Mouse (Mus musculus): ENCODE measurements around the gene Klhl26. TPM values are rescaled to one million over a fixed set of nuclear protein-coding genes. Genes with fewer than 3 reads are reported as not detected.

The Klhl26 gene
- polyA plus RNA-seq, 1 experiment from 2014 or later: 21.4 TPM

DNA sequence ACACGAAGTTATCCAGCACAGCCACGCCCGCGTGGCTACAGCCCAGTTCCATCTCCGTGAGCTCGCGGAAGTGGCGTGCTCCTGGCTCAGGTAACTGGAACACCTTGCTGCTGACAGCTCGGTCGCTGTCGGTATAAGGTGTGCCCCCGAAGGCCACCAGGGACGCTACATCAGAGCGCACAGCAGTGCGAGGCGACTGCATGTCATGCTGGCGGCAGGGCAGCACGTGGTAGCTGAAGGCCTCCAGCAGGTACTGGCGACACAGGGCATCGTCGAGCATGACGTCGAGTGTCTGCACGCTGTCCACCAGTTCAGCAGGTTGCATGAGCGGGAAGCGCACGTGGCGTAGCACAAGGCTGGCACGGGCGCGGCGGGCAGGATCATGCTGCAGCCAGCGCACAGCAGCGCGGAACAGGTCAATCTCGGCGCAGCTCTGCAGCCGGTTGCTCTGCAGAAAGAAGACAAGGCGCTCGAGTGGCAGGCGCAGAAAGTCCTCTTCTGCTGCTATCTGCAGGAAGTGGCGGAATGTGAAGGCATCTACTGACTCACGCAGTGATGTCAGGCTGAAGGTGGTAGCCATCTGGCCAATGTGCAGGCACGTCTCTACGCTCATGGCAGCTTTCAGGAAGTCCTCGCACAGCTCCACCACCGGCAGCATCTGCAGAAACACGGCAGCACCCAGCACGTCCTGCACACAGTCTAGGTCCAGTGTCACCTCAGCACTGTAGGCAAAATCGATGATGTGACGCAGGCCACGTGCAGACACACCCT lies 24.4 kb downstream of the Klhl26 start:
- Histone ChIP-seq H3K4me1 (no peaks in the 10 kb centered on the region), H3K27me3 (no peaks in the 10 kb centered on the region), H3K9me3 (no peaks in the 10 kb centered on the region), H3K4me3 (no peak overlapping the region), H3K9ac (replicated peaks) (no peak overlapping the region), H3K27ac (replicated peaks) (no peak overlapping the region), H3K36me3 (peaks cover 17% of the 10 kb centered on the region), H3K4me2 (replicated peaks) (no peak overlapping the region)
- WGBS: 69% methylated on average over 52 of the region's 52 CpGs
- ATAC-seq (replicated peaks): 0 out of 2 replicates have a peak, but pooled peaks have one; percentile 20

DNA sequence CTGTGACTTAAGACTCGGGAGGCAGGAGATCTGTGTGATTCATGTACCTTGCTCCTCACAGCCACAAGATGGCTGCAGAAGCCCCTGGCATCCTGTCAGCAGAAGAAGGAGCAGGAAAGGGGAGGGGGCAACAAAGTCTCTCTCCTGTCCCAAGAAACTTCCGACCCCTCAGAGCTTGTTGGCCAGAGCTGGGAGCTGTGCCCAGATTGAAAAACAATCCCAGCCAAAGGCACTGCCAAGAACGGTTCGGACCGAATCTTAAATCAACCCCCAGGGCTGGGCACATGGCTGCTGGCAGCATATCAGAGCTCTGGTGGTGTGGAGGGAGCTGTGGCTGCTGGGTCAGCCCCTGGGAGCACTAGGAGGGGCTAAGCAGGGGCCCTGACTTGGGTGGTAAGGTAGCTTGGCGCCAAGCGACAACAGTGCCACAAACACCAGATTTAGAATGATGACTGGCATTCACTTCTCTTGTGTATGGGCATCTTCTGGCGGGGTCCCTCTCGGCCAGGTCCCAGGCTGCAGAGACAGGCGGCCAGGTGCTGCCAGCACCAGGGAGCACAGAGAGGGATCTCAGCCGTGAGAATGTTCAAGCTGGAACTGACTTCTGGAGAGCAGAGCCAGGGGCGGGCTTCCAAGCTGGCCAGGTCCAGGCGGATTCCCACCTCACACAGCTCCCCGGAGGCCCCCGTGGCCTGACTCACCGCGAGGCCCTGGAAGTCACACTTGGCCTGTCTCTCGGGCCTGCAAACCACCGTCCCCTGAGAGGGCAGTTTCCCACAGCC lies 28.9 kb downstream of the Klhl26 start:
- no peak overlapping the region for H3K4me3 ChIP-seq
- no peaks in the 10 kb centered on the region for H3K9me3 ChIP-seq
- no peaks in the 10 kb centered on the region for H3K27me3 ChIP-seq
- no peak overlapping the region for H3K9ac ChIP-seq (replicated peaks)
- H3K4me2 ChIP-seq (replicated peaks): no peak overlapping the region
- 67% methylated on average over 19 of the region's 19 CpGs for WGBS
- H3K27ac ChIP-seq (replicated peaks): no peak overlapping the region
- H3K4me1 ChIP-seq: no peaks in the 10 kb centered on the region
- H3K36me3 ChIP-seq: peaks cover 17% of the 10 kb centered on the region
- 0 out of 2 replicates have a peak, but pooled peaks have one; percentile 17 for ATAC-seq (replicated peaks)

DNA sequence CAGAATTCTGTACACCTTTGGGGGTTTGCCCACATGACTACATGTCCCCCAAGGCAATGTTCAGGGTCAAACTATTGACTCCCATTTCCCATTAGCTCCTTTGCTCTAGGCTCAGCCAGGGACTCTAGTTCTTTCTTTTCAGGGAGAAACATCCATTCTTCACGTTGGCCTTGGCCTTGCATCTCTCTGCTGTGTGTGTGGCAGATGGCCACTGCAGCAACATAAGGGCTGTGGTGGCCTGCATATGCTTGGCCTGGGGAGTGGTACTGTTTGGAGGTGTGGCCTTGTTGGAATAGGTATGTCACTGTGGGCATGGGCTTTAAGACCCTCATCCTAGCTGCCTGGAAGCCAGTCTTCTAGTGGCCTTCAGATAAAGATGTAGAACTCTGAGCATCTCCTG lies 30.8 kb downstream of the Klhl26 start:
- WGBS: 65% methylated on average over 1 of the region's 1 CpGs
- no peaks in the 10 kb centered on the region for H3K9me3 ChIP-seq
- ATAC-seq (replicated peaks): no peak

DNA sequence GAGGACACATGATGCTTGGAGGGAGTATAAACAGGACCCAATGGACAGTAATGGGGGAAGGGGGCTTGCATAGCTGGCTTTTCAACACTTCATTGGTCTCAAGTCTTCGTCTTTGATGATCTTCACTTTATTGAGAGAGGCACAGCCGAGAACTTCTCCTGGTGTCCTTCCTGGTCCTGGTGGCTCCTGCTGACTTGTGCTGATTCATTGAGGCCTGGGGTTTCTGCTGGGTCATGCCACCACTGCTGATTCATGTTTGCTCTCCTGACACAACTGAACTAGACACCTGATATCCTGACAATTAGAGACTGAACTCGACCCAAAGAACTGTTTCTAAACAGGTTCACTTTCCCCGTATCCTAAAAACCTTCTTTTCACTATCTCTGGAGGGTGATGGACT lies 33.4 kb downstream of the Klhl26 start:
- no peak overlapping the region for H3K9ac ChIP-seq (replicated peaks)
- no peak overlapping the region for H3K27ac ChIP-seq (replicated peaks)
- no peaks in the 10 kb centered on the region for H3K27me3 ChIP-seq
- no peak overlapping the region for H3K4me2 ChIP-seq (replicated peaks)
- no peak overlapping the region for H3K4me3 ChIP-seq
- no peak for ATAC-seq (replicated peaks)
- no peaks in the 10 kb centered on the region for H3K36me3 ChIP-seq
- WGBS: 88% methylated on average over 4 of the region's 4 CpGs
- no peaks in the 10 kb centered on the region for H3K9me3 ChIP-seq
- peaks cover 14% of the 10 kb centered on the region for H3K4me1 ChIP-seq

More for the DNA sequence above, 30.8 kb downstream of the Klhl26 start:
- peaks cover 6% of the 10 kb centered on the region; the same call in 1 of the 2 replicates for H3K36me3 ChIP-seq
- no peak overlapping the region for H3K4me3 ChIP-seq
- H3K9ac ChIP-seq (replicated peaks): no peak overlapping the region
- H3K4me2 ChIP-seq (replicated peaks): no peak overlapping the region
- H3K4me1 ChIP-seq: no peaks in the 10 kb centered on the region
- H3K27me3 ChIP-seq: no peaks in the 10 kb centered on the region
- no peak overlapping the region for H3K27ac ChIP-seq (replicated peaks)

DNA sequence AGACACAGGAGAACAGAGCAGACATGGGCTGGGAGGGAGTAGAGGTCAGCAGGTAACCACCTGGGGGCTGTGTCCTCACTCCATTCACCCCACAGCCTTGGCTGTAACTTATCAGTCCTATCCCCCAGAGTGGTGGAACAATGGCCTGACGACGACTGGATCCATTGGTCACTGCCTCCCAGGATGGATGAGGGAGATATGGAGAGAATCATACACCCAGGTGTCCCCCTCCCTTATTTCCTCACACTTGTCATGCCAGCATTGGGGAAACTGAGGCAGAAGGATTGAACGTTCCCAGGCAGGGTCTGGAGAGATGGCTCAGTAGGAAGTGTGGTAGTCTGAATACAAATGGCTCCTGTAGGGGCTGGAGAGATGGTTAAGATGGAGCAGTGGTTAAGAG lies 35.2 kb downstream of the Klhl26 start:
- Histone ChIP-seq H3K4me2 (replicated peaks) (no peak overlapping the region), H3K27me3 (no peaks in the 10 kb centered on the region), H3K4me3 (no peak overlapping the region), H3K36me3 (no peaks in the 10 kb centered on the region), H3K4me1 (peaks cover 24% of the 10 kb centered on the region), H3K27ac (replicated peaks) (no peak overlapping the region), H3K9me3 (no peaks in the 10 kb centered on the region), H3K9ac (replicated peaks) (no peak overlapping the region)
- ATAC-seq (replicated peaks): no peak
- 67% methylated on average over 3 of the region's 3 CpGs for WGBS

DNA sequence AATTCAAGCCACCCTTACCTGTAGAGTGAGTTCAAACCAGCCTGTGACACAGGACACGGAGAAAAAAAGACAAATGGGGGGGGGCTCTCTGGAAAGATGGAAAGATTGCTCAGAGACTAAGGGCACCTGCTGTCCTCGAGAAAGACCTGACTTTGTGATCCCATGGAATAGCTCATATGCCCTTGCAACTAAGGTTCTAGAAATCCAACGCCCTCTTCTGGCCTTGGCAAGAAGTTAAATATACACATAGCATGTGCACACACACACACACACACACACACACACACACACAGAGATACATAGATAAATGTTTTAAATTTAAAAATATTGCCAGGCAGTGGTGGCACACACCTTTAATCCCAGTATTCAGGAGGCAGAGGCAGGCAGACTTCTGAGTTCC lies 36.5 kb downstream of the Klhl26 start:
- Histone ChIP-seq H3K9ac (replicated peaks) (peak overlapping the region; percentile 71), H3K27me3 (no peaks in the 10 kb centered on the region), H3K4me3 (peak overlapping the region; percentile 52; the same call in 1 of the 2 replicates), H3K9me3 (no peaks in the 10 kb centered on the region), H3K4me1 (peaks cover 26% of the 10 kb centered on the region), H3K36me3 (no peaks in the 10 kb centered on the region), H3K27ac (replicated peaks) (no peak overlapping the region), H3K4me2 (replicated peaks) (peak overlapping the region; percentile 79)
- peak; percentile 1; the same call in 1 of the 2 replicates for ATAC-seq (replicated peaks)
- 52% methylated on average over 3 of the region's 3 CpGs for WGBS

DNA sequence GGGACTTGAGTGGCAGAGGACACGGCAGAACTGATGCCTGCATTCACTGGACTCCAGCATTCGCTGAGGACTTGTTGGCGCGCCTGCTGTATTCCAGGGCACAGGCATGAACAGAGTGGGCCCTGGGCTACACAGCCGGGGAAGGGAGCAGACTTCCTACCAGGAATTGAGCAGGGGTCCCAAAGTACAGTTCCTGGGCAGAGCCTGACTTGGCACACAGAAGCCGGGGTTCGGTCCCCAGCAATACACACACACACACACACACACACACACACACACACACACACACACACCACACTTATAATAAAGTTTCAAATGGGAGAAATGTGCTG lies 37.0 kb downstream of the Klhl26 start:
- Histone ChIP-seq H3K4me1 (peaks cover 27% of the 10 kb centered on the region), H3K36me3 (no peaks in the 10 kb centered on the region), H3K9me3 (no peaks in the 10 kb centered on the region), H3K27ac (replicated peaks) (peak overlapping the region; percentile 83), H3K9ac (replicated peaks) (peak overlapping the region; percentile 71), H3K4me2 (replicated peaks) (peak overlapping the region; percentile 79), H3K4me3 (peak overlapping the region; percentile 52), H3K27me3 (no peaks in the 10 kb centered on the region)
- no peak for ATAC-seq (replicated peaks)
- 6% methylated on average over 7 of the region's 7 CpGs for WGBS

DNA sequence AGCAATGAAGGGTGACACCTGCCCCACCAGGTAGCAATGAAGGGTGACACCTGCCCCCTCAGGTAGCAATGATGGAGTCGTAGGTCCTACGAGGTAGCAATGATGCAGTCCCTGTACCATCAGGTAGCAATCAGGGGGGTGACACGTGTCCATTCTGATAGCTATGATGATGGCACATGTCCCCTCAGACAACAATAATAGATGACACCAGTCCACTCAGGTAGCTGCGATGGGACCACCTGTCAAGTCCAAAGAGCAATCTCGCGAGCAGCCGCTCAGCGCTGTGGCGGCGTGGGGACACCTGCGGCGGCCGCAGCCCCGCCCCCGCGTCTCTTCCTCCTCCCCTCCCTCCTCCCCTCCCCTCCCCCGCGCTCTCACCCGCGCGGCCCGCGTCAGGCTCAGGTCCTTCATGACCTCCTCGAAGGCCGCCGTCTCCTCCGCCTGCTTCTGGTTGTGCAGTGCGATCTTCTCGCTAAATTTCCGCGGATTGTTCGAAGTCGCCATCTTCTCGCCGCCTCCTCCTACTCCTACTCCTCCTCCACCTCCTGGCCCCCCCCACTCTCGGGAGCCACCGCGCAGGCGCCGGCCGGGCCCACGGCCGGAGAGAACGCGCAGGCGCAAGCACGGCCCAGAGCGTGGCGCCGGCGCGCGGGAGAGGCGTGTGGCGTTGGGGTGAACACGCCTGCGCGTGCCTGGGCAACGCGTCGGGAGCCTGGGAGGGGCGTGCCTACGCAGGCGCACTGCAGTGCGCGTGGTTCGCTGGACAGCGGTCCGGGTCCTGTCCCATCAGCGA lies 37.5 kb downstream of the Klhl26 start, which contains the start of gene Crtc1:
Gene Crtc1 (minus strand): TSS at position 525 of the 793 bp plus-strand sequence.
- peak within 1 kb of the TSS; percentile 79 for H3K4me2 ChIP-seq (replicated peaks)
- under 1% methylated on average over 66 of the region's 70 CpGs for WGBS
- ATAC-seq (replicated peaks): peak; percentile 98

DNA sequence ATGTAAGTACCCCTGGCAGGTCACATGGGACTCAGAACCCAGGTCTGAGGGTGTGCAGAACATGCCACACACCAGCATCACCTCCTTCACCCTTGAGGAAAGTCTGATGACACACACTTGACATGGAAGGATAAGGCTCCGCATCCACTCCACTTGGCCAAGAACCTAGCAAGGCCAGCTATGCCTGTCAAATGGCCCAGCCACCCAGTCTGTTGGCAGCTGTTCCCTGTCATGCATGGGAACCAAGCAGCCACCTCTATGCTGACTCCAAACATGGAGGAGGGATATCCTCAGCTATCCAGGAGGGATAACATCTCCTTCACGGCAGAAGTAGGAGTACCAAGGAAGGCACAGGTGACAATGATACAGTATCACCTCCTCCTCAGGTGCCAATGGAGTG lies 38.3 kb downstream of the Klhl26 start:
- H3K27ac ChIP-seq (replicated peaks): no peak overlapping the region
- H3K27me3 ChIP-seq: no peaks in the 10 kb centered on the region
- WGBS: 94% methylated on average over 2 of the region's 2 CpGs
- peak overlapping the region; percentile 62; the same call in 1 of the 2 replicates for H3K9ac ChIP-seq (replicated peaks)
- no peaks in the 10 kb centered on the region for H3K36me3 ChIP-seq
- H3K4me3 ChIP-seq: peak overlapping the region; percentile 52
- peak overlapping the region; percentile 79 for H3K4me2 ChIP-seq (replicated peaks)
- ATAC-seq (replicated peaks): no peak
- H3K4me1 ChIP-seq: peaks cover 27% of the 10 kb centered on the region
- H3K9me3 ChIP-seq: no peaks in the 10 kb centered on the region

More for the DNA sequence above, 37.5 kb downstream of the Klhl26 start, which contains the start of gene Crtc1:
- Histone ChIP-seq H3K27ac (replicated peaks) (peak within 1 kb of the TSS; percentile 83), H3K36me3 (no peaks in the 10 kb centered on the region), H3K4me1 (peaks cover 27% of the 10 kb centered on the region), H3K9me3 (no peaks in the 10 kb centered on the region), H3K9ac (replicated peaks) (peak within 1 kb of the TSS; percentile 71), H3K27me3 (no peaks in the 10 kb centered on the region), H3K4me3 (peak within 1 kb of the TSS; percentile 52)

DNA sequence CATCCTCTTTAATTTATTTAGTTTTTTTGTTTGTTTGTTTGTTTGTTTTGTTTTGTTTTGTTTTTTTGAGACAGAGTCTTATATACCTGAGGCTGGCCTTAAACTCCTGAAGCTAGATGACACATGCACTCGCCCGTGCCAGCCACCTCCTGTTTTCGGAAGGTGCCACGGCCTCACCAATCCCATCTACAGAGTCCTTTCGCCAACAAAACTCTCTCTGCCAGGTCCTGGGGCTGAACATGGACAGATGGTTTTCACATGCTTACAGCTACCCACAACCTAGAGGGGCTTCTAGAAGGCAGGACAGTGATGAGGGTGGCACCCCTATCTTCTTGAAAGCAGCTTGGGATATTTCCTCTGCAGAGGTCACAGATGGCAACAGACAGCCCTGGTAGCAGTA lies 41.6 kb downstream of the Klhl26 start:
- no peak overlapping the region for H3K27ac ChIP-seq (replicated peaks)
- peaks cover 24% of the 10 kb centered on the region for H3K4me1 ChIP-seq
- ATAC-seq (replicated peaks): no peak
- H3K4me2 ChIP-seq (replicated peaks): no peak overlapping the region
- no peaks in the 10 kb centered on the region for H3K9me3 ChIP-seq
- WGBS: 94% methylated on average over 5 of the region's 5 CpGs
- H3K9ac ChIP-seq (replicated peaks): no peak overlapping the region
- H3K36me3 ChIP-seq: no peaks in the 10 kb centered on the region
- no peaks in the 10 kb centered on the region for H3K27me3 ChIP-seq
- no peak overlapping the region for H3K4me3 ChIP-seq

DNA sequence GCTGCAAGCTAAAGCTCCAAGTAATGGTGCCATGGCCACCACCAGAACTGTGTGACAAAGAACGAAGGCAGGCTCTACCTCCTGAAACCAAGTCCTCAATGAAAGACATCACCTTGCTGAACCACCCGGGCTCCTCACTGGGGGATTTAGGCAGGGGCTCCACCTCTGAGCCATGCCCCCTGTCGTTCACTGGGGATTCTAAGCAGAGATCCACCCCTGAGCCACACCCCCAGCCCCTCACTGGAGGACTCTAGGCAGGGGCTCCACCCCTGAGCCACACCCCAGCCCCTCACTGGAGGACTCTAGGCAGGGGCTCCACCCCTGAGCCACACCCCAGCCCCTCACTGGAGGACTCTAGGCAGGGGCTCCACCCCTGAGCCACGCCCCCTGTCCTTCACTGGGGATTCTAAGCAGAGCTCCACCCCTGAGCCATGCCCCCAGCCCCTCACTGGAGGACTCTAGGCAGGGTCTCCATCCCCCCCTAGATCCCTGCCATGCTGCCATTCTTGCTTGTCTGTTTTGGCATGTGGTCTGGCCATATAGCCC lies 43.7 kb downstream of the Klhl26 start:
- no peaks in the 10 kb centered on the region for H3K36me3 ChIP-seq
- no peak overlapping the region for H3K27ac ChIP-seq (replicated peaks)
- WGBS: 44% methylated on average over 4 of the region's 4 CpGs
- no peak overlapping the region for H3K9ac ChIP-seq (replicated peaks)
- H3K4me2 ChIP-seq (replicated peaks): no peak overlapping the region
- H3K27me3 ChIP-seq: no peaks in the 10 kb centered on the region
- H3K4me3 ChIP-seq: no peak overlapping the region
- peaks cover 10% of the 10 kb centered on the region for H3K4me1 ChIP-seq
- ATAC-seq (replicated peaks): no peak
- H3K9me3 ChIP-seq: no peaks in the 10 kb centered on the region
